Mouse (Mus musculus) G1E (cell line): ENCODE results near the gene Zfp319. TPM values are rescaled to one million over a fixed set of nuclear protein-coding genes. Genes with fewer than 3 reads are reported as not detected.

Experiments used
- ATAC-seq: 2 replicates; pipeline ENCODE4 v1.8.0; 2016; ENCODE audit warnings: mild to moderate bottlenecking; ENCODE audit not compliant: insufficient number of reproducible peaks, poor library complexity, low FRiP score, severe bottlenecking; ENCODE audit errors: extremely low read depth
- DNase-seq: peaks from one replicate; pipeline ENCODE4 v3.0.0; 2012; ENCODE audit warnings: low spot score
- H3K27me3 ChIP-seq: 2 replicates; pipeline ENCODE4 v1.6.1; 2012; ENCODE audit warnings: mild to moderate bottlenecking, low read length, inconsistent platforms; ENCODE audit not compliant: insufficient read depth
- H3K36me3 ChIP-seq: replicated peaks from 2 replicates; pipeline ENCODE3; 2012; ENCODE audit warnings: mild to moderate bottlenecking, inconsistent platforms
- H3K4me1 ChIP-seq: 2 replicates; pipeline ENCODE4 v1.6.1; 2012; ENCODE audit warnings: low read depth, low read length, inconsistent platforms, mixed read lengths; ENCODE audit not compliant: insufficient read depth
- H3K4me3 ChIP-seq: 2 replicates; pipeline ENCODE4 v1.5.1; 2012; ENCODE audit warnings: low read depth, mild to moderate bottlenecking, inconsistent platforms, low read length, moderate library complexity, mixed read lengths
- H3K9me3 ChIP-seq: replicated peaks from 2 replicates; pipeline ENCODE4 v1.6.1; 2012; ENCODE audit warnings: inconsistent platforms
- CTCF ChIP-seq: IDR thresholded peaks from 2 replicates; pipeline ENCODE4 v1.5.1; 2012; ENCODE audit warnings: low read depth, low read length, inconsistent platforms, mixed read lengths
- GATA1 ChIP-seq: IDR thresholded peaks from 2 replicates; pipeline ENCODE4 v1.6.1; 2012; ENCODE audit warnings: borderline replicate concordance, low read length, inconsistent platforms, mixed read lengths
- GATA2 ChIP-seq: IDR thresholded peaks from 2 replicates; pipeline ENCODE4 v1.6.1; 2012; ENCODE audit warnings: low read depth, low read length, inconsistent platforms, borderline replicate concordance
- POLR2AphosphoS5 ChIP-seq: IDR thresholded peaks from 2 replicates; pipeline ENCODE4 v1.6.1; 2012; ENCODE audit warnings: low read depth, low read length, inconsistent platforms; ENCODE audit not compliant: insufficient replicate concordance
- TAL1 ChIP-seq: conservative IDR thresholded peaks from 2 replicates; pipeline ENCODE4 v1.6.1; 2012; ENCODE audit warnings: low read depth, low read length, inconsistent platforms, mixed read lengths
- polyA plus RNA-seq: library from polyadenylated mRNA; stranded (reverse); fragments of >175 nt; gene quantifications from 2 replicates; pipeline ENCODE4 v1.2.3, GENCODE M21; 2012
- total RNA-seq, 2 experiments: library from RNA; stranded (forward) in 1 of 2; stranded (reverse) in 1 of 2; fragments of 200-1000 nt in 1 of 2; fragments of >200 nt in 1 of 2; fragmentation: Nextera tagmentation in 1 of 2; gene quantifications; 2 replicates each; pipeline ENCODE4 v1.2.3; 2014 to 2017

Zfp319 gene
- total and polyA plus RNA-seq, 3 experiments: 2.1 to 8.2 (median 7.5) TPM

DNA sequence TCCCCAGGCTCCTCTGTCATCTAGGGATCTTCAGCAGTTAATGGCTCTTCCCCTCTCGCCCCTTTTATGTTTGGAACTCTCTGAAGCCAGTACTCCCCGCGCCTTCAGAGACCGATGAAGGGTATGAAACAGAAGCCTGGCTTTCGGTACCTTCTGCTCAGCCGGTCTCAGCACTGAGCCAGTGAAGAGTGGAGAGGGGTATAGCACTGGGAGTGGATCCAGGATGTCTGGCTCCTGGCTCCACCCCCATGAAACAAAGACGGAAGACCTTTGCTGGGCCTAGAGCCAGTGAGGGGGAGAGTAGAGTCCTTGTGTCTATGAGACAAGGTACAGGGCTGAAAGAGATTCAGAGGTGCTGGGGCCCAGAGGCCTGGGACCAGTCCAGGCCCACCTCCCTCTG lies 37.9 kb downstream of the Zfp319 start:
- Histone ChIP-seq H3K27me3 (peaks cover 21% of the 10 kb centered on the region), H3K4me3 (no peak overlapping the region), H3K36me3 (no peaks in the 10 kb centered on the region), H3K4me1 (no peaks in the 10 kb centered on the region), H3K9me3 (no peaks in the 10 kb centered on the region)
- TF ChIP-seq GATA2 (no peak), POLR2AphosphoS5 (no peak), GATA1 (no peak), TAL1 (no peak), CTCF (no peak)
- ATAC-seq: no peak
- no peak for DNase-seq

DNA sequence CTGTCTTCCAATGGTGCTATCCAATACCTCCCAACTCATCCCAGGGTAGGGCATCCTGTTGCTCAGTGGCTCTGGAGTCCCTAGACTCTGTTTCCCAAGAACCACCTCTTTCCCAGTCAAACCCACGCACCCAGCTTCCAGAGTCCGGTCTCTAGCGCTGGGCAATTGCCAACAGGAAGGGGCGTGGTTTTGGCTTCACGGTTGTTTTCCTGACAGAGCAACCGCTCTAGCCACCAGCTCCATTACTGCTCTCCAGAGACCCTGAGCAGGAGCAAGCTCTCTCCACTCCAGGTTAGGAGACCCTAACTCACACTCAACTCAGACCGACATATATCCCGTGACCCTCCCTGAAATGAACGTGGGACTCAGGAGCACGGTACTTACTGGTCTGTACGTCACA lies 38.6 kb downstream of the Zfp319 start:
- Histone ChIP-seq H3K27me3 (peaks cover 25% of the 10 kb centered on the region), H3K9me3 (no peaks in the 10 kb centered on the region), H3K4me3 (no peak overlapping the region), H3K36me3 (no peaks in the 10 kb centered on the region), H3K4me1 (no peaks in the 10 kb centered on the region)
- no peak for TF ChIP-seq POLR2AphosphoS5
- no peak for TF ChIP-seq GATA2
- ATAC-seq (no peak), DNase-seq (no peak)

DNA sequence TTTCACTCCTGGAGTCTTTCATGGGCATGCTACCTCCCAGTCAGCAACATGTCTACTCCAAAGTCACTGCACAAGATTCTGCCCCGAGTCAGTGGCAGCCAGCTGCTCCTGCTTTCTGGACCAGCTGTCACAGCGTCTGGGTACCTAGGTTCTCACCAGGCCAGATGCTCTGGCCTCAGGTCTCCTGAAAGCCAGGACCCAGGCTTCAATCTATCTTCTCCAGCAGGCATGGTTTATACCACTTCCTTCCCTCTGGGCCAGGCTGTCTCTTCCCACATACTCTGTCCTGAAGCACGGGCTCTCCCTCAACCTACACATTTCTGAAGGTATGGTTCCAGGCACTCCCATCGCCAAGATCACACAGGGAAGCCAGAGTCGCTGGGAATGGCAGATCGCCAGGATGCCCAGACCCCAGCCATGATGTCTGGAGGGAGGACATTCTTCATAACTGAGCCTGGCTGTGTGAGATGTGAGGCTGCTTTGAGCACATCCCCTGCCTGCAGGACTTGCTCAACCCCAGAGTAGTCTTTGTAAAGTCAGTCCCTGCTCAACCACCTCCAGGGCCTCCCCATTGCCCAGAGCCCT lies 42.6 kb downstream of the Zfp319 start:
- TF ChIP-seq GATA1 (no peak), POLR2AphosphoS5 (no peak), TAL1 (no peak), CTCF (no peak), GATA2 (no peak)
- no peak for DNase-seq
- Histone ChIP-seq H3K4me3 (no peak overlapping the region), H3K9me3 (no peaks in the 10 kb centered on the region), H3K27me3 (peaks cover 26% of the 10 kb centered on the region), H3K4me1 (no peaks in the 10 kb centered on the region), H3K36me3 (no peaks in the 10 kb centered on the region)
- no peak for ATAC-seq

DNA sequence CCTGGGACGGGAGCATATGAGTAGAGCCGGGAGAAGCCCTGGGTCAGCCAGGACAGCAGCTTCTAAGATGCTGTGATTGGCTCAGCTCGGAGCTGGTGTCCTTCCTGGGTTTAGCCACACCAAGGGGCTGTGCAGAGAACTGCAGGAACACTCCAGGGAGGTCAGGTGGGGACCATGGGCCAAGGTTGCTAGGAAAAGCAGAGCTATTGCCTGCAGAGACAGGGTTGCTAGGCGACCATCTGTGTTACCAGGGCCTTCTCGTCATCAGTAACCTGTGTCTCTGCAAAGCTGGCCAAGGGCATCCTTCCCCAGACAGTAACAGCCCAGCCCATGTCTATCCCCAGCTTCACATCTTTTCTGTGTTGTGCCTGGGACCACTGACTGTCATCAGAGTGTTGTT lies 50.3 kb downstream of the Zfp319 start:
- DNase-seq (no peak), ATAC-seq (no peak)
- Histone ChIP-seq H3K36me3 (no peaks in the 10 kb centered on the region), H3K4me1 (no peaks in the 10 kb centered on the region), H3K27me3 (peaks cover 5% of the 10 kb centered on the region; the same call in 1 of the 2 replicates), H3K4me3 (no peak overlapping the region), H3K9me3 (no peaks in the 10 kb centered on the region)
- no peak for TF ChIP-seq GATA2
- TF ChIP-seq GATA1: no peak

Other genes with a start within 250 kb of the Zfp319 start
- not detected in 2 replicates for gene Kifc3, start 129.1 kb downstream of the Zfp319 start, total RNA-seq (2014; fragmentation: Nextera tagmentation)
- 0.16 TPM in 1 of 2 replicates, not detected in the other for gene Kifc3, start 129.1 kb downstream of the Zfp319 start, total RNA-seq (2017)
- gene Kifc3, start 129.1 kb downstream of the Zfp319 start, polyA plus RNA-seq: not detected in 2 replicates
- not detected in 2 replicates for gene Cngb1, start 25.4 kb downstream of the Zfp319 start, total RNA-seq (2014; fragmentation: Nextera tagmentation)
- gene Cngb1, start 25.4 kb downstream of the Zfp319 start, total RNA-seq (2017): 0.49 TPM in 1 of 2 replicates, not detected in the other
- not detected in 2 replicates for gene Cngb1, start 25.4 kb downstream of the Zfp319 start, polyA plus RNA-seq
- not detected in 2 replicates for gene Tepp, start 21.4 kb downstream of the Zfp319 start, total RNA-seq (2014; fragmentation: Nextera tagmentation)
- not detected in 2 replicates for gene Tepp, start 21.4 kb downstream of the Zfp319 start, total RNA-seq (2017)
- gene Tepp, start 21.4 kb downstream of the Zfp319 start, polyA plus RNA-seq: not detected in 2 replicates
- 48.8 and 60.0 TPM in 2 replicates for gene Usb1, start 334 bp upstream of the Zfp319 start, total RNA-seq (2014; fragmentation: Nextera tagmentation)
- 40.5 and 40.6 TPM in 2 replicates for gene Usb1, start 334 bp upstream of the Zfp319 start, total RNA-seq (2017)
- 21.2 and 28.0 TPM in 2 replicates for gene Usb1, start 334 bp upstream of the Zfp319 start, polyA plus RNA-seq
- not detected in 2 replicates for gene Mmp15, start 20.3 kb upstream of the Zfp319 start, total RNA-seq (2014; fragmentation: Nextera tagmentation)
- gene Mmp15, start 20.3 kb upstream of the Zfp319 start, total RNA-seq (2017): 0.05 TPM in 1 of 2 replicates, not detected in the other
- gene Mmp15, start 20.3 kb upstream of the Zfp319 start, polyA plus RNA-seq: 0.01 TPM in 1 of 2 replicates, not detected in the other
- 52.3 and 81.0 TPM in 2 replicates for gene Cfap20, start 102.9 kb upstream of the Zfp319 start, total RNA-seq (2014; fragmentation: Nextera tagmentation)
- 62.4 and 63.0 TPM in 2 replicates for gene Cfap20, start 102.9 kb upstream of the Zfp319 start, total RNA-seq (2017)
- 29.3 and 38.5 TPM in 2 replicates for gene Cfap20, start 102.9 kb upstream of the Zfp319 start, polyA plus RNA-seq
- gene Csnk2a2, start 158.1 kb upstream of the Zfp319 start, total RNA-seq (2014; fragmentation: Nextera tagmentation): 283 and 300 TPM in 2 replicates
- 31.5 and 45.0 TPM in 2 replicates for gene Csnk2a2, start 158.1 kb upstream of the Zfp319 start, total RNA-seq (2017)
- 30.8 and 35.8 TPM in 2 replicates for gene Csnk2a2, start 158.1 kb upstream of the Zfp319 start, polyA plus RNA-seq
- not detected in 2 replicates for gene Ccdc113, start 202.1 kb upstream of the Zfp319 start, total RNA-seq (2014; fragmentation: Nextera tagmentation)
- gene Ccdc113, start 202.1 kb upstream of the Zfp319 start, total RNA-seq (2017): not detected in 2 replicates
- not detected in 2 replicates for gene Ccdc113, start 202.1 kb upstream of the Zfp319 start, polyA plus RNA-seq
- not detected in 2 replicates for gene Prss54, start 244.4 kb upstream of the Zfp319 start, total RNA-seq (2014; fragmentation: Nextera tagmentation)
- 0.22 TPM in 1 of 2 replicates, not detected in the other for gene Prss54, start 244.4 kb upstream of the Zfp319 start, total RNA-seq (2017)
- not detected in 2 replicates for gene Prss54, start 244.4 kb upstream of the Zfp319 start, polyA plus RNA-seq